Mouse (Mus musculus) 3T3-L1 (cell line): ENCODE data around the gene Mum1.

ENCODE experiments used
- DNase-seq: peaks from one replicate; pipeline ENCODE4 v3.0.0-alpha.2; 2015; ENCODE audit warnings: low read depth, low spot score

The Mum1 gene

DNA sequence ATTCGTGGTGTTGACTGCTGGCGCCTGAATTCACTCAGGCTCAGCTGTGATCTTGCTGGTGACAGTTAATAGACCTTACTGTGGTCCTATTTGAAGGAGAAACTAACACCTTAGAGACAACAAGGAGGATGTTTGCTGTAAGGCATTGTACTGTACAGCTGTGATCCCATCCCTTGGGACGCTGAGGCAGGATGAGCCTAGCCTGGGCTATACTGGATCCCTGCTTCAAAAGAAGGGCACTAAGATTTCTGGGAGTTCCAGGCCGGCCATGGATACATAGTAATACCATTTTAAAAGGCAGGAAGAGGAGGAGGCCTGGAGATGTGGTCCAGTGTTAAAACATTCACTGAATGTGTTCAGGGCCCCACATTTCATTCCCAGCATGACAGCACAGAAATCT is 24.3 kb downstream of the Mum1 start:
- no peak for DNase-seq

DNA sequence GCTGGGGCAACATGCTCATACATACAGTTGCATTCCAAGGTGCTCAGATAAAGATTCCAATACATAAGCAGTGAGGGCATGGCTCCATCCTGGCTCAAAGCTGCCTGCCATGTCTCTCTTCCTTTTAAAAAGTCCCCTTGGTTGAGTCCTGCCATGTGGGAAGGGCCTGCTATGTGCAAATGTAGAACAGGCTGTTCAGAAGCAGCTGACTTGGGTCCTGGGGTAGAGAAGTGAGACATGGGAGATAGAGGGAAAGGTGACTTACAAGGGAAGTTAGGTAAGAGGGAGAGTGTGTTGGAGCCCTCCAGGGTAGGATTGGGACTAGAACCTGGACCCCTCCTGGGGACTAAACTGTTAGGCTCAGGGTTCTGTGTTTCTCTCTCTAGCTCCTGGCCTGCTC is 25.8 kb downstream of the Mum1 start:
- DNase-seq: no peak

DNA sequence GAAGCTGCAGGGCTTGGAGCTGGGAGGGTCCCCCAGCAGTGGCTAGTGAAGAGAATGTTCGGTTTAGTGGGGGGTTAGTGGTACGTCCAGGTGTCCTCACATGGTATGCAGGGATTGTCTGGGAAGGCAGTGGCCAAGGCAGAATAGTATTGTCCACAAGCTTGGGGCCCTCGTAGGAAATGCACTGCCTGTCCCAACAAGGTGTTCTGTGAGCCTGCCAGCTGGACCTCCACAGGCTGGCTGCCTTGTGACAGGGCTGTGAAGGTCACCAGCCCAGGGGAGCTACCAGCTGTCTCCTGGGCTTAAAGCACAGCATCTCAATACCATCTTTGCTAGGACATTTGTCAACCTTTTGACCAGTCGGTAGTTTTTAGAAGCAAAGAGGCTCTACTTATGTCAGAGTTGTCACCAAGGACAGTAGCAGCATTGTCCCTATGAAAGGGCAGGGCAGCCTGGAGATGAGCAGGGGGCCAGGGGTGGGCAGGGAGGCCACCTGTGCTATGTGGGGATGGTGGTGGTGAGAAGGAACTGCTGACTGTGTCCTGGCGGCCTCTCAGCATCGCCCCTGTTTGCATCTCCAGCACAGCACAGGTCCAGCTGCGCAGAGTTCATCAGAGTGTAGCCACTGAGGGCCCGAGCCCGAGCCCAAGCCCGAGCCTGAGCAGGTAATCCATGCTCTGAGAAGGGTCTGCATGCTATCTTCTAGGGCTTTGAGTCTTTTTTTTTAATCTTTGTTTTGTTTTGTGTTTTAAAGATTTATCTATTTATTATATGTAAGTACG is 26.4 kb downstream of the Mum1 start:
- no peak for DNase-seq

DNA sequence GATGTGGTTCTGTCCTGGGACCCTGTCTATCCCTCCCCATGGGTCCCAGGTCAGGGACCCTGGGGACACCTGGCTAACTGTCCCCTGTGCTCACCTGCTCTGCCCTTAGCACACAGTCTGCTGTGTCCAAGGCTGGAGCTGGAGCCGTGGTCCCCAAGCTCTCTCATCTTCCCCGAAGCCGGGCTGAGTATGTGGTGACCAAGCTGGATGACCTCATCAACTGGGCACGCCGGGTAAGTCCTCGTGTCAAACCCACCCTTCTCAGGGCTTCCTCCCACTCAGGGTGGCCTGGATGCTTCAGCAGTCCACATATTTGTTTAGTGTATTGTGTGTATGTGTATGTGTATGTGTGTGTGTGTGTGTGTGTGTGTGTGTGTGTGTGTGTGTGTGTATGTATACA is 27.3 kb downstream of the Mum1 start:
- no peak for DNase-seq

DNA sequence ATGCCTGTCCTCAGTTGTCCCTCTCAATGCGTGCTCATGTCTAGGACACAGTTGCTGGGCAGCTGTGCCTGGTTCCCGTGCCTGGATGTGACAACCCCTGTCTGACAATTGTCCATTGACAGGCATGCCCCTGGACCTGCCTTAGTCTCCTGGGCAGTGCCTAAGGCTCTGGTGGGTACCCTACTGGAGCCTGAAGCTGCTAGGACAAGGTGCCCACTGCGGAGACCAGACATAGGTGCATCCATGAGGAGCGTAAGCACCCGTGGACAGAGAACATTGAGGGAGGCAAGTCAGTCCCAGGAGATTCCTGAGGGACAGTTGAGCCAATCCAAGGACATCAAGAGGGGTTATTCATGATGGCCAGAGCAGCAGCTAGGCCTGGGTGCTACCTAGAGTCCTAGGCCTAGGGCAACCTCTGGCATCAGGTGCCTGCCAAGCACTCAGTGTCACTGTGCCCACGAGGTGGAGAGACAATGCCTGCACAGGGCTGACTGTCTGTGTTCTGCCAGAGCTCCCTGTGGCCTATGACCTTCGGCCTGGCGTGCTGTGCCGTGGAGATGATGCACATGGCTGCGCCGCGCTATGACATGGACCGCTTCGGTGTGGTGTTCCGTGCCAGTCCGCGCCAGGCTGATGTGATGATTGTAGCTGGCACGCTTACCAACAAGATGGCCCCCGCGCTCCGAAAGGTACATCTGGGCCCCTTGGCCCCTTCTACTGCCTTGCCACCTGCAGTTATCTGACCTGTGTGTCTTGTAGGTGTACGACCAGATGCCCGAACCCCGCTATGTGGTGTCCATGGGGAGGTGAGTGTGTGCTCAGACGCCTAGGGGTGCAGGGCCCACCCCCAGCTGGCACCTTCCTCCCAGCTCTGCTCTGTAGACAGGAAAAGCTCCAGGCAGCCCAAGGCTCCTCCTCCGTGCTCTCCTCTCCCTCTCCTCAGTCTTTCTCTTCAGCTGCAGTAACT is 28.4 kb downstream of the Mum1 start:
- no peak for DNase-seq

DNA sequence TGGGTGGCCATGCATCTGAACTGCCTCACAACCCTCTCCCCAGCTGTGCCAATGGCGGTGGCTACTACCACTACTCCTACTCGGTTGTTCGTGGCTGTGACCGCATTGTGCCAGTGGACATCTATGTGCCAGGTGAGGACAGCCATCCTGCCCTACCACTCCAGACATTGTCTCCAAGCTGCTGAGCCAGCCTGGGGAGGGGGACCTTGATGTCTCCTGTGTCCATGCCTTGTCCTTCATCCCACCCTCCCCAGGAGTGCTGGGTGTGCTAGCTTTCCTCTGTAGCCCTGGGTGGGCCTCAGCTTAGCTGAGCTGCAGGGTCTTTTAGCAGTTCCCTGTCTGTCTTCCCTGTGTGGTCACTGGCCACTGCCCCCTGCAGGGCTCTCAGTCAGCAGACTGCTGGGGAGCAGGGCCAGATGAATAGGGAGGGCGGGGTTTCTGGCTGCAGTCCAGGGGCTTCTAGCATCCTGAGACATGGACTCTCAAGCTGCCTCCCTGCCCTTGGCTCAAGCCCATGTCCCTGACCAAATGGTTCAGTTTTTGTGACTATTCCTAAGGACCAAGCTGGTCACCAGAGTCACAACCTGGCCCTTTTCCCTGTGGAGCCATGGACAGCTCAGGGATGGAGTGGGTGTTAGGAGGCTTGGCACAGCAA is 29.8 kb downstream of the Mum1 start:
- DNase-seq: peak; percentile 39

DNA sequence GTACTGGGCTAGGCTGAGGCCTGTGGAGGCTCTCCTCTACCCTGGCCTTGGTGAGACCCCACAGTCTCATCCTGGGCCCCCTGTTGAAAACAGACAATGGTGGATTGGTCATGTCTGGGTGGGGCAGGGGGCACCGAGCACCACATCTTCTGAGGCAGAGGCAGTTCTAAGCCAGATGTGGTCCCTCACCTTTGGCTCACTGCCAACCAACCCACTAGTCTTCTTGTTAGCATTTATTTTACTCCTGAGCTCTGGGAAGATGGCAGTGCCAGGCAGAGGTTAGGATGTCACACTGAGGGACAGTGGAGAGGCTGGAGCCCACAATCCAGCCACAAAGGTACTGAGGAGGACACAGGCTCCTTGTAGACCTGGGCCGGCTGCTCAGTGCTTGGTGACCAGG is 31.7 kb downstream of the Mum1 start:
- no peak for DNase-seq

DNA sequence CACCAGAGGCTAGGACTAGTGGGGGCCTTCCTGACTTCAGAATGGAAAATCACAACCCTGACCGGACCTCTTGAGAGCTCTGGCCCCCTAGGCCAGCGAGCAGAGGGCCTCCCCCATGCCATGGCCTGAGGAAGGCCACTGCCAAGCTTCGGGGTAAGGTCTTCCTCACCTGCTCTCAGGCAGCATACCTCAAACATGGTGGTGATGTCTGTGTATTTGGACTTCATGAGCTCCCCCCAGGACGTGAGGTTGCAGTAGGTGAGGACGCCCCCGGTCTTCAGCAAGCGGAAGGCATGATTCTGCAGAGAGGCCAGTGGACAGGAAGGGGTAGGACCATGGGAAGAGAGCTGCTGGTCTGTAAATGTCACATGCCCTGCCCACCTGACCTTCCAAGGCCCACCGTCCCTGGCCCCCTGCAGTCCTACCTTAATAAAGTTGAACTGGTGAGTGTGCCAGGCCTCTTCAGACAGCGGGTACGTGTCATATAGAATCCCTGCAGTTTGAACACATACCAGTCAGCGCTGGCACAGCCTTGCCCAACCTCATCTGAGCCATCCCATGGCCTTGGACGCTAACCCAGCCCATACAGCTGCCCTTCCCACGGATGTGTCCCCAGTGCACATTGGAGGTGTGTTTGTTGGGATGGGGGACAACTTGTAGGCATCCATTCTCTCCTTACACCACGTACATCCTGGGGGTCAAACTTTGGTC is 32.7 kb downstream of the Mum1 start:
- no peak for DNase-seq

DNA sequence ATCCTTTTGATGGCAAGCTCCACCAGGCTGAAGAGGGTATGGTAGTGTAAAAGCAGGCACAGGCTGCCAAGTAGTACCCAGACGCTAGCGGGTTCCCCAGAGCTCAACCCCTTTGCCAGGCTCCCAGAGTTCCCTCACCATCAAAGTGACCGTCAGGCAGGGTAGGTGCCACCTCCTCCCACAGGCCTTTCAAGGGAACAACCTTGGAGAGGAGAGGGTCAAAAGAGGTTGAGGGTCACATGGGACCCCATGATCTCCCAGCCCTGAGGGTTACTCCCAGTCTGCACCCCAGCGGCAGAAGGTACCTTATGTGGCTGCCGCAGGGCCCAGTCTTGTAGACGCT is 33.2 kb downstream of the Mum1 start:
- no peak for DNase-seq

DNA sequence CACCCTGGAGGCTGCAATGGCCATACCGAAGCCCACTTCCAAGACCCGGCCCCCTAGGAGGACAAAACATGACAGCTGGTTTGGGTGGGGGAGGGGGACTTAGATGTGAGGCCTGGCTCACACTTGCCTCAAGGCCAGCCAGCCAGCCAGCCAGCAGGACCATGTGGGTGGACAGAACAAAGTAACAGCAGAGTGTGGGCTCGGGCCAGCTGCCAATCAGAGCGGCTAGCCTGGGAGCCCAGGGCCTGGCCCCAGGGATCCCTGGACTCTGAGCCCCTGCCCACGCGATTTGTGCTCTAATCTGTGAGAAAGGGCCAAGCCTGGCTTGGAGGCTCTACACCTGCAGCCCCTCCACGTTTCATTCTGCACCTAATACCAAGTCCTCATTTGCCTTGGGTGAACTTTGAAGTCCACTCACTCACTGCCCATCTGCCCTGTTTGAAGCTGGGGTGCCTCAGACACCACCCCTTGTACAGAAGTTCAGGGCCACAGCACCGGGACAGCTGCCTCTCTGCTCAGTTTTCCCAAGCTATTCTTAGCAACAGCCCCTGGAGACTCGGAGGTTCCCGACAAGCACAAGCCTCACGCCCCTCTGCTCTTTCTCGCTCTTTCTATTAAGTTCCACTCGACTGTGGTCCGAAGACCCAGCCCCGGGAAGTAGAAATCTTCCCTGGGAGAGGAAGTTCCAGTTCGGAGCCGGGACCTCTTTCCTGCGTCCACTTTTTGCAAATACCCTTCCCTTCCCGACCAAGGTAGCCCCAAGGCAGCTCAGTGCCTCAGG is 33.8 kb downstream of the Mum1 start:
- peak; percentile 80 for DNase-seq

DNA sequence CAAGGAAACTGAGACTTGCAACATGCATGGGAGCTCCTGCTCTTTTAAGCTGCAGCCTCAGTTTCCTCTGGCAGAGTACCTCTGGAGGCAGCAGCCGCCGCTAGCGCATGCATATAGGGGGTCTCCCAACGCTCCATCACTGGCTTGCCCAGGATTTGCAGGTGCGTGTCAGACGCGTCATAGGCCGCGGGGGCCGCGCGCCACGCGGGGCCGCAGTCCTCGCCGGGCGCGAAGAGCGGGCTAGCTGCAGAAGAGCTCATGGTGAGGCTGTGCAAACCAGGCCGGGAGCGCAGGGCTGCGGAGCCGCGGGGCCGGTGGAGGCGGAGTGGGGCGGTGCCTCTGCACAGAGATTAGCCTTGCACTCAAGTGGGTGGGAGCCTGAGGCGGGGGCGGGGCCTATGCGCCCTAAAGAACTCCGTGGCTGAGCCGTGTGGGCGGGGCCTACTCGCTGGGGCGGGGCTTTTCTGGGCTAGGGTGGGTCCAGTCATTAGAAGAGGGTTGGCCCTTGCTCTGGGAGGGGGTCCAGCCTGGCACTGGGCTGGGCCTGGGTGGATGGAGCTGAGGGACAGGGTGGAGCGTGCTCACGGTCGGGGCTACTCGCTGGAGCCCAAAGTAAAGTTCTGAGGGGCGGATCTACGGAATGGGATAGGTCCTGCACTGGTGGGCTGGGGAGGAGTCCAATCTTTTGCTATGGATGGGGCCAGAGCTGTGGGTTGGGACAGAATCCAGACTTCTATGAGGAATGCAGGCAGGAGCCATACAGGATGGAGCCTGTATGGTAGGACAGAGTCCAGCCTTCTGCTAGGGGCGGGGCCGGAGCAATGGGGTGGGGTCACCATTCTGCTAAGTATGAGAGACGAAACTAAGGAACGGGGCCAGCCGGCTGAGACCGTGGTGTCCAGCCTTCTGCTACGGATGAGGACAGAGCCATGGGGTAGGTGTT is 34.7 kb downstream of the Mum1 start, which contains the start of the genes Gamt and Dazap1:
Gamt (minus strand) TSS at position 371 of the 943 bp plus-strand sequence.
Dazap1 (plus strand) TSS at position 845 of the 943 bp plus-strand sequence.
- peak; percentile 99 for DNase-seq

DNA sequence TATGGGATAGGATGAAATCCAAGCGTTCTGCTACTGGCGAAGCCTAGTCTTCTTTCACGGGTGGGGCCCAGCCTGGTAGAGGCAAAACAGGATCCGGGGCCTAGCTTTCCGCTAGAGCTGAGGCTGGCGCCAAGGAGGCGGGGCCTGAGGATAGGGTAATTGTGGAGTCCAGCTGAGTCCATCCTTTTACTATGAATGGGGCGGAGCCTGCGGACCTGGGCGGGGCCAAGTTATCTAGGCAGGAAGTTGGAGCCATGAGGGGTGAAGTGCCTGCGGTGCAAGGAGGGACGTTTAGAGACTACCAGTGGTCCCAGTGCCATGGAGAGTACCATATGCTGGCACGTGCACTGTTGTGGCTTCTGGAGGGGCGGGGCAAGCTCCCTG is 35.3 kb downstream of the Mum1 start:
- peak; percentile 99 for DNase-seq

DNA sequence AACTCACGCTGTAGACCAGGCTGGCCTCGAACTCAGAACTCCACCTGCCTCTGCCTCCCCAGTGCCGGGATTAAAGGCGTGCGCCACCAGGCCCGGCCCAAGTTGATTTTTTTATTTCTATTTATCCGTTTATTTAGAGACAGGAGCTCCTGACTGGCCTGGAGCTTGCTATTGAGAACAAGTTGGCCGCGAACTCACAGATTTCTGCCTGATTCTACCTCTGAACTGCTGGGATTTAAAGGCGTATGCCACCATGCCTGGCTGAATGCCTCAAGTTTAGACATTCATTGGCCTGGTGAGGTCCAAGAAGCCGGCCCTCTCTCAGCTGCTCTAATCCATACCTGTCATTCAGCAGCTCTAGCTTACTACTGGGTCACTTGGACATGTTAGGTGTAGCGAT is 35.9 kb downstream of the Mum1 start:
- no peak for DNase-seq

DNA sequence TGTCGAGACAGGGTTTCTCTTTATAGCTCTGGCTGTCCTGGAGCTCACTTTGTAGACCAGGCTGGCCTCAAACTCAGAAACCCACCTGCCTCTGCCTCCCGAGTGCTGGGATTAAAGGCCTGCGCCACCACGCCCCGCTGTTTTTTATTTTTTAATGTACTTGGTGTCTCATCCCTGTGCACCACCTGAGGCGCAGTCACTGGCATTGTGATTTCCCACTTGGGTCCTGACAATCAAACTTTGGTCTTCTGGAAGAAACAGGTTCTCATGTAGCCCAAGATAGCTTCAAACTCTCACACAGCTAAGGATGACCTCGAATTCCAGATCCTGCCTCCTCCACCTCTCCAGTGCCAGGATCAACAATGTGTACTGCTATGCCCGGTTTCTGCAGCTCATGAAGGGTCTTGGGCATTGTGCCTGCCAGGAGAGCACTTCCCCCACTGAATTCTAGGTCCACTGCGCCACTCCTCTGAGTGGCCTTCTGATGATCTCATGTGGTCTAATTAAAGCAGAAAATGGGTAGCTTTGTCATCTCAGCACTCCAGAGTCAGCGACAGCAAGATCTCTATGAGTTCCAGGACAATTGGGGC is 36.6 kb downstream of the Mum1 start:
- no peak for DNase-seq

DNA sequence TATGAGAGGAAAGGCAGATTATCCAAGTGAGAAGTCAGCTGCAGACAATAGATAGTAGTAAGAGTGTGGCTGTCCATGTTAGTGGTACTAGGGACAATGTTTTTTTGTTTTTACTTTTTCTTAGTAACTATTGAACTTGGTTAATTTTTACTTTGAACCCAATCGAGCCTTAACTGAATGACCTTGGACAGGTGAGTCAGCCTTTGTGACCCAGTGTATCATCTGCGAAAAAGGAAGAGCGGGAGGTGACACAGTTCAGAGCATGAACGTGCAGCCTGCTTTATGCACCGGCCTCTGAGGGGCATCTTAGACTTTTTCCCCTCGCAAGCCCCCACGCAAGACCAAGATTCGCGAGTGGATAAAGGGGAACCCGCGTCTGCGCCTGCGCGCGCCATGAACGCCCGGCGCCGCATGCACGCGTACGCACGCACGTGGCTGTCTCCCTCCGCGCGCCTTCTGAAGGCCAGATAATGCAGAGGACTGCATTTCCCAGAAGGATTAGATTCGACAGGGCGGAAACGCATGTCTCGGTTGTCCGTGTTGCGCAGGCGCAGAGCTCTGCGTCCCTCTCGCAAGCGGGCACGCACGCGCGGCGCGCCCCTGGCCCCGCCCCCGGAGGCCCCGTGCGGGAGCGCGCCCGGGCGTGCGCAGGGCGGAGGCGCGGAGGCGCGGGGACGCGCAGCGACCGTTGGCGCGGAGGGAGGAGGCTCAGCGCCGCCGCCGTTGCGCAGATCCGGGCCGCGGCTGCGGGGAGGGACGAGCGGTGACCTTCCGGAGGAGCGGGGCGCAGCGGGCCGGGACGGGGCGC is 38.3 kb downstream of the Mum1 start:
- DNase-seq: peak; percentile 97

DNA sequence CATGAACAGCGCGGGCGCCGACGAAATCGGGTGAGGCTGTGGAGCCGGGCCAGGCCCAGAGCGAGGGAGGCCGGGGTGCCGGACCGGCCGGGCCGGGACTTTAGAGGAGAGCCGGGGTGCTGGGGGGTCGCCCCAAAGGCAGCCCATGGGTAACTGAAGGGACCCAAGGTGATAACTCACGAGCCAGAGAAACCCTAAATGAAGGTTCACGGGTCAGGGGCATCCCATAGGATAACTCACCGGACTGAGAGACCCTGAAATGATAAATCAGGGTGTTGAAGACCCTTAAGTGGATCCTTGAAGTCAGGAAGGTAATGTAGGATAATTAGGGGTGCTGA is 38.9 kb downstream of the Mum1 start:
- DNase-seq: no peak

DNA sequence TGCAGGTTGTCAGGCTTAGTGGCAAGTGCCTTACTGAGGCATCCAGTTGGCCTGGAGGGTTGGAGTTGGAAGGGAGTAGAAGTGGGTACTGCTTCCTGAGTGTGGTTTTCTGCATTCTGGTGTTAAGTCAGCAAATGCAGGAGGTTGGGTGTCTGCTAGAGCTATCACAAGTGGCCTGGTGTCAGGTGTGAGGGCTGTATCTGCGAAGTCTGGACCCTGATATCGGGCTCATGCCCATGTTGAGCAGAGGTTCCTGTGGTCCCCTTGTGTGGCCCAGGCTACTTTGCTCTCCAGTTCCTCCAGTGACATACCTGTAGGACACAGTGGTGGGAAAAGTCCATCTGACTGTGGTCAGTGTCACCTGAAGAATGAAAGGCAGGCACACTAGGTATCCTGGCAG is 43.9 kb downstream of the Mum1 start:
- no peak for DNase-seq

DNA sequence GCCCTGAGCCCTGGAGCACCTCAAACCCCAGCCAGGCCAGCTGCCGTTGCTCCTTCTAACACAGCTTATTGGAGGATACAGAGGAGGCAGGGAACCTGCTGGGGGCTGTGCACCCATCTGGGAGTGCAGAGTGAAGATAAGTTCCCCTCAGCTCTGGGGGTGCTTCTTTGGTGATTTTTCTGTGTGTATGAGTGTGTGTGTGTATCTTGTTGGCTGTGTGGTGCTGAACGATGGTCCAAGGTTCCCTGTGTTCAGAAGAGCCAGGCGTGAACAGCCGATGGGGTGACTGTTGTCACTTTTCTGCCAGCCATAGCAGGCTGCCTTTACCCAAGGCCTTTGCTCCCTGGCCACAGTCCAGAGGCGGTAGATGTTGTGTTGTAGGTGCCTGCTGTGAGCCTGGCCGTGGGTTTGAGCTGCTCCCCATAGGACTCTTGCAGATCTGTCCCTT is 44.5 kb downstream of the Mum1 start:
- no peak for DNase-seq
